Mouse (Mus musculus) spleen, adult 2 months (tissue): ENCODE measurements around the gene Ndufa6.

ENCODE experiments used
- CTCF ChIP-seq: fragments of 200-500 bp; IDR thresholded peaks from 2 replicates; pipeline ENCODE4 v1.5.1; 2011; ENCODE audit warnings: mild to moderate bottlenecking, inconsistent platforms; ENCODE audit not compliant: insufficient read depth, insufficient read length, insufficient replicate concordance; ENCODE audit errors: extremely low read depth
- POLR2A ChIP-seq: fragments of 200-500 bp; IDR thresholded peaks from 2 replicates; pipeline ENCODE4 v1.6.1; 2011; ENCODE audit warnings: low read depth, low read length, inconsistent platforms

DNA sequence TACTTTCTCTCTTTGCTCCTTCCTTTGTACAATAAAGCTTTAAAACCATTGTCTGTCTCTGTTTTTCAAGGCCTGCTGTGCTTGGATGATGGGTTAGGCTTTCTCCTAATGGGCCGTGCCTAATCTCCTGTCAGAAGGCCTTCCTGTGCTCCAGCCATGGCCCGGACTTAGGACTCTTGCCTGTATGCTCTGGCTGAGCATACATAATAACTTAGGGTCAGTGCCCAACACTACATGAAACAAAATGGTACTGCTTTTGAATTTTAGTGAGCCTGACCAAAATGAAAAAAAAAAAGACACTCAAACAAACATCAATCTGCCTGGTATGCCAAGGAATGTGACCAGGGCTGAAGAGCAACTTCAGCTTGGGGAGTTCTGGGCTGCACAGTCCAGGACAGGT, 47.4 kb upstream of the Ndufa6 start:
- TF ChIP-seq CTCF (no peak), POLR2A (no peak)
